Mouse (Mus musculus) lung, adult 2 months (tissue): ENCODE data around the gene Exosc2. TPM values are rescaled to one million over a fixed set of nuclear protein-coding genes. Genes with fewer than 3 reads are reported as not detected.

Source experiments
- DNase-seq: peaks from one replicate; pipeline ENCODE4 v3.0.0; 2022
- H3K4me1 ChIP-seq: fragments of 200-500 bp; 2 replicates; pipeline ENCODE4 v1.6.1; 2011; ENCODE audit warnings: low read length; ENCODE audit not compliant: control insufficient read depth, insufficient read depth
- H3K4me3 ChIP-seq: fragments of 200-500 bp; replicated peaks from 2 replicates; pipeline ENCODE3; 2011; ENCODE audit warnings: low read depth, mild to moderate bottlenecking, control low read depth, low read length; ENCODE audit errors: extremely low read depth
- CTCF ChIP-seq: fragments of 200-500 bp; IDR thresholded peaks from 2 replicates; pipeline ENCODE4 v1.5.1; 2011; ENCODE audit warnings: mild to moderate bottlenecking, low read length, control low read depth; ENCODE audit not compliant: insufficient read depth
- POLR2A ChIP-seq: fragments of 200-500 bp; IDR thresholded peaks from 2 replicates; pipeline ENCODE4 v1.6.1; 2011; ENCODE audit warnings: low read depth, mild to moderate bottlenecking, control low read depth, low read length, borderline replicate concordance; ENCODE audit errors: extremely low read depth
- WGBS: fragments of 180-500 bp; shearing (Covaris S2); methylation state at CpG from one replicate; pipeline ENCODE4 v1.1.7; 2018; 5-methylcytosine and 5-hydroxymethylcytosine counted together
- polyA plus RNA-seq: library from polyadenylated mRNA; depleted of rRNA; stranded (reverse); fragments of >200 nt; gene quantifications from 2 replicates; pipeline ENCODE4 v1.2.3, GENCODE M21; 2012

The Exosc2 gene
- polyA plus RNA-seq, 1 experiment = 8.8 TPM

GRCm38 (mm10) chr2:31700545-31701446, 30.3 kb downstream of the Exosc2 start:
- 47% methylated on average over 7 of the region's 7 CpGs for WGBS
- Histone ChIP-seq H3K4me1 (no peaks in the 10 kb centered on the region), H3K4me3 (no peak overlapping the region)
- TF ChIP-seq POLR2A (no peak), CTCF (no peak)
- no peak for DNase-seq

DNA sequence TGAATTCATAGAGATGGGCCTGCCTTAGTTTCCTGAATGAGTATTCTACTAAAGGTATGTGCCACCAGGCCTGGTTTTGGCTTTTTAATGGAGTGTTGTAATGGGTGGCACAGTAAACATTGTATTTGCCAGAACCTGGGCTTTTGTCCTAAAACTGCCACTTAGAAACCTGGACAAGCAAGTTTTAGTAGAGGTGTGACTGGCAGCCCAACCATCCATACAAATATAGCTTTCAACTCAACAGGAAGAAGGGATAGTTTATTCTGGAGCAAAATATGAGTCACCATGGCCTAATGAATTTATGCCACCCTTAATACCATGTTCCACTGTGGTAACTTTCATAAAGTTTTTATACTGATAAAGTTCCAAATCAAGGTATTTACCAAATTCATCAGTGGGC, 32.7 kb downstream of the Exosc2 start:
- Histone ChIP-seq H3K4me1 (no peaks in the 10 kb centered on the region), H3K4me3 (no peak overlapping the region)
- no peak for DNase-seq
- TF ChIP-seq CTCF (no peak), POLR2A (no peak)

GRCm38 (mm10) chr2:31705914-31706313, 35.4 kb downstream of the Exosc2 start:
- Histone ChIP-seq H3K4me1 (no peaks in the 10 kb centered on the region), H3K4me3 (no peak overlapping the region)
- no peak for DNase-seq
- TF ChIP-seq CTCF = no peak
- TF ChIP-seq POLR2A = no peak

DNA sequence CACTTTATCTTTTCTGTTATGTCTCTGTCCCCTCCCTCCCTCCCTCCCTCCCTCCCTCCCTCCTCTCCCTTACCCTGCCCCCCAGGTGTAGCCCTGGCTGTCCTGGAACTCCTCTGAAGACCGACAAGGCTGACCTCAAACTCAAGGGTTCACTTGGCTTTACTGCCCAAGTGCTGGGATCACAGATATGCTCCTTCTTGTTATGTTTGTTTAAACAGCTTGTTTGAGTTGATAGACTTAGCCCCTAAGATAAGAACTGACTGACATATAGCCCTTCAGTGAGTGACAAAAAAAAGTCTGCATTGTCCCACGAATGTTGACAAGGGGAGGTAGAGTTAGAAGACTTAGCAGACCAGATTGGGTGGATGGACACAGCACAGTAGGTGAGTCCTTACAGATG, 36.0 kb downstream of the Exosc2 start:
- 18% methylated on average over 2 of the region's 2 CpGs for WGBS
- no peak for DNase-seq
- no peak for TF ChIP-seq CTCF
- no peak for TF ChIP-seq POLR2A
- H3K4me3 ChIP-seq = no peak overlapping the region
- no peaks in the 10 kb centered on the region for H3K4me1 ChIP-seq

- 80% methylated on average over 2 of the region's 2 CpGs for WGBS
- Histone ChIP-seq H3K4me1 (no peaks in the 10 kb centered on the region; the same call in 1 of the 2 replicates), H3K4me3 (no peak overlapping the region)
- TF ChIP-seq POLR2A (no peak), CTCF (no peak)
- no peak for DNase-seq
Observed at GRCm38 (mm10) chr2:31712716-31713115, 42.2 kb downstream of the Exosc2 start.

DNA sequence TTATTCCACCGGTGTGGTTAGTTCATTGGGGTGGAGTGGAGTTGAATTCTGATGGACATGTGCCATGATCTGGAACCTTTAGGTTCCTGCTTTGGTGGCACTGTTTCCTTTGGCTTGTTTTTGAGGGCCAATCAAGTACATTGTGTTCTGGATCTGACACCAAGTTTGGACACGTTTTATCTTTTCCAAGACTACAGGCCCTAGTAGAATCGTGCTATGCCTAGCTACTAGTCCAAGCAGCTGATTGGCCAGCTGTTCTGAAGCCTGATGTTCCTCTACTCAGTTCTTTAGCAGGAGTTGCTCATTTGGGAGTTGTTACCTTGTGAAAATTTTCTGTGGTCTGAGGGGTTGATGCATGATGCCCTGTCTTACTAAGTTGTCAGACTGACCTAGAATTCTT, 43.3 kb downstream of the Exosc2 start:
- DNase-seq = no peak
- 57% methylated on average over 3 of the region's 3 CpGs for WGBS
- H3K4me3 ChIP-seq = no peak overlapping the region
- TF ChIP-seq POLR2A (no peak), CTCF (no peak)
- no peaks in the 10 kb centered on the region; the same call in 1 of the 2 replicates for H3K4me1 ChIP-seq

DNA sequence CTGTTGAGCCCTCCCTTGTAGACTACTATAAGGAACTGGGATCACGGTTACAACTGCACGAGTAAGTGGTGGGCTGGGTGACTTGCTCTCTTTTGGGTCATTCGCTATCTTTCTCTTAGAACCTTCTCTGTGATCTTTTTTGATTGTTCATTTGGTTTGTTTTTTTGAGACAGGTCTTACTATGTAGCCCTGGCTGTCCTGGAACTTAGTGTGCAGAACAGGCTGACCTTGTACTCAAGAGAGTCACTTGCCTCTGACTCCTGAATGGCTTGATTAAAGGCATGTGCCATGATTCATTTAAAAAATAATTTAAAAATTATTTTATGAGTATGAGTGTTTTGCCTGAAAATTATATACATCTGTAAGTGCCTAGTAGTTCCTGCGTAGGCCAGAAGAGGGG, 44.3 kb downstream of the Exosc2 start:
- 93% methylated on average over 4 of the region's 4 CpGs for WGBS
- no peak overlapping the region for H3K4me3 ChIP-seq
- no peak for DNase-seq
- no peak for TF ChIP-seq POLR2A
- TF ChIP-seq CTCF = no peak
- no peaks in the 10 kb centered on the region; the same call in 1 of the 2 replicates for H3K4me1 ChIP-seq

DNA sequence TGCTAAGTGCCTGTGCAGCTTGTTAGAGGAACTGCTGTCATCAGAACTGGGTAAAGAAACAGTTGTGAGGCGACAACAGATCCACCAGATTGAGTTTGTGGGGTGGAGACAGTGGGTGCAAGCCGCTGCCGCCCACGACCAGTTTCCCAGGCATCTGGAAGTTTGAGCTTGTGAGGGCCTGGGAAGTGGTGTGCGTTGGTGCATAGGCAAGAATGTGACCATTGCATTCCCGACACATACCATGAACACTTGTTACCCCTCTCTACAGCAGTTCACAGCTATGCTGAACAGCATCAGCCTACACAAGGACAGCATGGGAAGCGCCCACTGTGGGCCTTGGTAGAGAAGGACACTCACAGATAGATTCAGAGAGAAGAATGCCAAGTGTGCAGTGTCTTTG, 45.5 kb downstream of the Exosc2 start:
- no peaks in the 10 kb centered on the region; the same call in 1 of the 2 replicates for H3K4me1 ChIP-seq
- no peak for TF ChIP-seq CTCF
- TF ChIP-seq POLR2A = no peak
- DNase-seq = no peak
- whole genome bisulfite sequencing = 83% methylated on average over 7 of the region's 7 CpGs
- no peak overlapping the region for H3K4me3 ChIP-seq

DNA sequence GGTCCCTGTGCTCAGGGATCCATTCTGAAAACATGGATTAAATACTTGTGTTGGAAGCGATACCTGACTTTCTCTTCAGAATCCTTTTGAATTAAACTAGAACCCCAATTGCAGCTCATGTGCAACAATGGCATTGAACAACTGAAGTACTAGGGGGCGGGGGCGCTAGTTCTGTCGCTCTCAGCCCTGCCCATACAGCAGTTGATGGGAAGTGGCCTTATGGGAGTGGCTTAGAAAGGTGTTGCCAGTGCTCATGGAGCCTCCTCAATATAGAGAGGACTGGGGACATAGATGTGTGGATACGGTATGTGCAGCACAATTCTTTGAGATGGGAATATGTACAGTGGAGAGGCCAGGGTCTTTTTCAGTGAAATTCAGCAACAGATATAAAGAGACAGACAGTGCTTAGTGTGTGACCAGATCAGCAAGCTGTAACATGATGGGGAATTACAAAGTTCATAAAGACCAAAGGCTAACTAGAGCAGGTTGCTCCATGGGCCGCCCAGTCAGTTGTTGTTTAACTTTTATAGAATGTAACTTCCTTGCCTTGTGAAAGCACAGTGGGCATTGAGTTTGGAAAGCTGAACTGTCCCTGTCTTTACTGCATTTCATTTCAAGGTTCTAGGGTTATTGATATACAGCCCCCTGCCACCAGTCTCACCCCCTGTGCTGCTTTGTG, 48.8 kb downstream of the Exosc2 start:
- no peak for TF ChIP-seq CTCF
- no peak for TF ChIP-seq POLR2A
- DNase-seq = no peak
- WGBS = 81% methylated on average over 6 of the region's 6 CpGs
- H3K4me3 ChIP-seq = no peak overlapping the region
- H3K4me1 ChIP-seq = no peaks in the 10 kb centered on the region; the same call in 1 of the 2 replicates
